Mouse (Mus musculus) ES-E14 (cell line): ENCODE results near the gene 4933402D24Rik. TPM values are rescaled to one million over a fixed set of nuclear protein-coding genes. Genes with fewer than 3 reads are reported as not detected.

Source experiments
- DNase-seq: peaks from one replicate; pipeline ENCODE4 v3.0.0-alpha.2; 2013; ENCODE audit warnings: low read depth, low spot score
- H3K27ac ChIP-seq: 2 replicates; pipeline ENCODE4 v1.5.1; 2012; ENCODE audit warnings: low read depth, mild to moderate bottlenecking, low read length, moderate library complexity, mixed read lengths; ENCODE audit not compliant: poor library complexity, insufficient read depth, severe bottlenecking
- H3K36me3 ChIP-seq: 2 replicates; pipeline ENCODE4 v1.6.1; 2012; ENCODE audit warnings: mild to moderate bottlenecking, low read length, moderate library complexity, mixed read lengths; ENCODE audit not compliant: control insufficient read depth, poor library complexity, insufficient read depth, severe bottlenecking
- H3K4me1 ChIP-seq, 2 experiments: fragments of 150-350 bp in 1 of 2; sonication (generic) in 1 of 2; 2 replicates each; pipeline ENCODE4 v1.6.1; 2012; ENCODE audit warnings: low read length in 2 of 2, mild to moderate bottlenecking in 1 of 2, mixed read lengths in 1 of 2; ENCODE audit not compliant: control insufficient read depth in 2 of 2, insufficient read depth in 2 of 2, poor library complexity in 1 of 2
- H3K4me3 ChIP-seq, 2 experiments: fragments of 150-350 bp in 1 of 2; sonication (generic) in 1 of 2; 2 replicates each; pipeline ENCODE4 v1.5.1; 2012; ENCODE audit warnings: low read length in 2 of 2, low read depth in 1 of 2, mild to moderate bottlenecking in 1 of 2, mixed read lengths in 1 of 2; ENCODE audit not compliant: insufficient read depth in 1 of 2, poor library complexity in 1 of 2, severe bottlenecking in 1 of 2
- H3K9ac ChIP-seq: 2 replicates; pipeline ENCODE4 v1.6.1; 2012; ENCODE audit warnings: low read depth, mild to moderate bottlenecking, low read length, mixed read lengths; ENCODE audit not compliant: poor library complexity, insufficient read depth, severe bottlenecking
- H3K9me3 ChIP-seq: fragments of 150-350 bp; sonication (generic); 2 replicates; pipeline ENCODE4 v1.6.1; 2012; ENCODE audit warnings: low read depth, mild to moderate bottlenecking, low read length; ENCODE audit not compliant: control insufficient read depth, insufficient read depth
- CHD2 ChIP-seq: IDR thresholded peaks from 2 replicates; pipeline ENCODE4 v1.6.1; 2014; ENCODE audit warnings: mild to moderate bottlenecking, low read depth, low read length, inconsistent platforms
- HCFC1 ChIP-seq: IDR thresholded peaks from 2 replicates; pipeline ENCODE4 v1.6.1; 2012; ENCODE audit warnings: low read length, inconsistent platforms, borderline replicate concordance; ENCODE audit not compliant: insufficient read depth
- MAFK ChIP-seq: IDR thresholded peaks from 2 replicates; pipeline ENCODE4 v1.6.1; 2014; ENCODE audit warnings: mild to moderate bottlenecking, low read depth, low read length, inconsistent platforms; ENCODE audit not compliant: insufficient read depth
- ZC3H11A ChIP-seq: IDR thresholded peaks from 2 replicates; pipeline ENCODE4 v1.6.1; 2012; ENCODE audit warnings: low read depth, mild to moderate bottlenecking, inconsistent platforms, low read length, borderline replicate concordance
- ZNF384 ChIP-seq: IDR thresholded peaks from 2 replicates; pipeline ENCODE4 v1.6.1; 2012; ENCODE audit warnings: low read depth, low read length, inconsistent platforms
- in situ Hi-C, 2 experiments: fragments of 600-800 bp; cut with MboI; formaldehyde crosslinking; loops; one replicate each; pipeline ENCODE4 v1.15.1; 2025; ENCODE audit warnings: low sequenced_read_pairs in 2 of 2, inconsistent platforms in 1 of 2; ENCODE audit not compliant: unreplicated experiment in 2 of 2
- total RNA-seq: library from RNA; depleted of rRNA; stranded (reverse); fragments of 300-350 nt; gene quantifications from 2 replicates; pipeline ENCODE4 v1.2.3, GENCODE M21; 2012; rRNA removed

Gene 4933402D24Rik
- 0.09 TPM in 1 of 2 replicates, not detected in the other for total RNA-seq

GRCm38 (mm10) chr1:63769167-63769566 lies at the start of gene 4933402D24Rik:
Gene 4933402D24Rik (minus strand): TSS chr1:63769267.
- no peak for DNase-seq
- H3K4me3 ChIP-seq = no peak within 1 kb of the TSS
- no peaks in the 10 kb centered on the region for H3K4me1 ChIP-seq
- H3K9me3 ChIP-seq = no peaks in the 10 kb centered on the region
- H3K27ac ChIP-seq = no peak within 1 kb of the TSS
- no peaks in the 10 kb centered on the region for H3K36me3 ChIP-seq
- no peak for TF ChIP-seq CHD2
- TF ChIP-seq ZC3H11A = no peak
- no peak for TF ChIP-seq HCFC1
- TF ChIP-seq MAFK = no peak
- TF ChIP-seq ZNF384 = no peak
- in situ Hi-C loops = loop anchor here in 1 of 2 experiments (10.0 kb wide), 1 partner anchor 676 kb away; no protein-coding TSS in a partner anchor
- no peak within 1 kb of the TSS for H3K9ac ChIP-seq

GRCm38 (mm10) chr1:63808584-63808983 lies 39.5 kb upstream of the 4933402D24Rik start:
- H3K9me3 ChIP-seq = no peaks in the 10 kb centered on the region
- in situ Hi-C loops = no loop called here
- H3K36me3 ChIP-seq = no peaks in the 10 kb centered on the region
- H3K4me3 ChIP-seq = no peak overlapping the region
- H3K4me1 ChIP-seq = no peaks in the 10 kb centered on the region
- H3K27ac ChIP-seq = no peak overlapping the region
- no peak for DNase-seq
- no peak overlapping the region for H3K9ac ChIP-seq
- no peak for TF ChIP-seq CHD2
- no peak for TF ChIP-seq MAFK
- no peak for TF ChIP-seq ZC3H11A
- TF ChIP-seq HCFC1 = no peak
- TF ChIP-seq ZNF384 = no peak

- no peak overlapping the region for H3K9ac ChIP-seq
- no peak overlapping the region for H3K4me3 ChIP-seq
- TF ChIP-seq ZNF384 = no peak
- TF ChIP-seq ZC3H11A = no peak
- no peak for TF ChIP-seq CHD2
- TF ChIP-seq MAFK = no peak
- TF ChIP-seq HCFC1 = no peak
- in situ Hi-C loops = no loop called here
- no peak overlapping the region for H3K27ac ChIP-seq
- no peak for DNase-seq
- no peaks in the 10 kb centered on the region for H3K4me1 ChIP-seq
- H3K9me3 ChIP-seq = no peaks in the 10 kb centered on the region
- no peaks in the 10 kb centered on the region for H3K36me3 ChIP-seq
Observed at GRCm38 (mm10) chr1:63805095-63805494, 36.0 kb upstream of the 4933402D24Rik start.

GRCm38 (mm10) chr1:63794326-63794725 lies 25.3 kb upstream of the 4933402D24Rik start:
- Histone ChIP-seq H3K27ac (no peak overlapping the region), H3K9ac (no peak overlapping the region), H3K36me3 (no peaks in the 10 kb centered on the region), H3K4me3 (no peak overlapping the region), H3K9me3 (no peaks in the 10 kb centered on the region), H3K4me1 (no peaks in the 10 kb centered on the region)
- in situ Hi-C loops = no loop called here
- TF ChIP-seq HCFC1 = no peak
- TF ChIP-seq CHD2 = no peak
- no peak for TF ChIP-seq MAFK
- TF ChIP-seq ZNF384 = no peak
- TF ChIP-seq ZC3H11A = no peak
- DNase-seq = no peak
